Mouse (Mus musculus): ENCODE data around the gene H2al2a. TPM values are rescaled to one million over a fixed set of nuclear protein-coding genes. Genes with fewer than 3 reads are reported as not detected.
"Not testable (repeated sequence)": the region's sequence is repeated elsewhere in the genome, so short reads cannot be mapped to it uniquely, and the experiment has no call there.

H2al2a gene
- polyA plus RNA-seq, 1 experiment from 2014 or later = not detected

DNA sequence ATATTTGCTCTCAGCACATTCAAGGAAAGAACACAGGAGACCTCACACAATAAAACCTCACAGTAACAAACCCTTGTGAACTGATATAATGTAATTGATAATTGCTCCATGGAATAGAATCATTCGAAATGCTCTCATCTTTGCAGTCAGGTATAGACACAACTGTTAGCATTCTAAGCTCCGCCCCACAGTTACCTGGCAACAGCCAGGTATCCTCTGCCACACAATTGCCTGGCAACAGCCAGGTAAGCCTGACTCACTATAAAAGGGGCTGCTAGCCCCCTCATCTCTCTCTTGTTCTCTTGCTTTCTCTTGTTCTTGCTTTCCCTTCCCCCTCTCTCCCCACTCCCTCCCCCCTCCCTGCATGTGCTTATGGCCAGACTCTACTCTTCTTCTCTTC lies 28.2 kb downstream of the H2al2a start:
- Histone ChIP-seq H3K9ac (no peak overlapping the region), H3K27me3 (ENCODE audit: insufficient read depth, low read length) (no peaks in the 10 kb centered on the region), H3K36me3 (ENCODE audit: insufficient read depth) (no peaks in the 10 kb centered on the region), H3K4me1 (ENCODE audit: insufficient read depth) (no peaks in the 10 kb centered on the region), H3K27ac (ENCODE audit: low read depth) (no peak overlapping the region), H3K4me3 (ENCODE audit: low read depth, low read length) (no peak overlapping the region), H3K4me2 (no peak overlapping the region), H3K9me3 (ENCODE audit: low read depth, low read length) (no peaks in the 10 kb centered on the region)
- no peak for ATAC-seq (ENCODE audit: insufficient read depth)
- no peak for DNase-seq
- WGBS = 79% methylated on average over 2 of the region's 2 CpGs
- TF ChIP-seq CTCF (IDR thresholded peaks at IDR 0.05; ENCODE audit: low read depth) = no peak

DNA sequence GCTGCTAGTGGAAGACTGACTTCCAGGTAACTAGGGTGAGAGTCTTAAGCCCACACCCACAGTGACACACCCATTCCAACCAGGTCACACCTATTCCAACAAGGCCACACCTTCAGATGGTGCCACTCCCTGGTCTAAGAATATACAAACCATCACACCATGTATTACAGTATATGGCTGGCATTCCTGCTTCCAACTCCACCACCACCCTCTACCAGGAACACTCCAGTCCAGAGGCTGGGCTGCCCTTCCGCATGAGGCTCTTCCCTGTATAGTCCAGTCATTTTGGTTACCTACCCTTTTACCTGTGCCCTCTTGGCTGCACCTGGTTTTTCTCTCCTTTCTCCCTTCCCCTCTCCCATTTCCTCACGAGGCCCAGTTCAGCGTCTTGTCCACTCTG lies 28.7 kb downstream of the H2al2a start:
- WGBS = 74% methylated on average over 3 of the region's 3 CpGs
- not testable (repeated sequence) for H3K9me3 ChIP-seq (ENCODE audit: low read depth, low read length); H3K27ac ChIP-seq (ENCODE audit: low read depth); H3K36me3 ChIP-seq (ENCODE audit: insufficient read depth); H3K4me2 ChIP-seq; ATAC-seq (ENCODE audit: insufficient read depth); H3K4me3 ChIP-seq (ENCODE audit: low read depth, low read length); DNase-seq; H3K4me1 ChIP-seq (ENCODE audit: insufficient read depth); H3K9ac ChIP-seq; H3K27me3 ChIP-seq (ENCODE audit: insufficient read depth, low read length)

DNA sequence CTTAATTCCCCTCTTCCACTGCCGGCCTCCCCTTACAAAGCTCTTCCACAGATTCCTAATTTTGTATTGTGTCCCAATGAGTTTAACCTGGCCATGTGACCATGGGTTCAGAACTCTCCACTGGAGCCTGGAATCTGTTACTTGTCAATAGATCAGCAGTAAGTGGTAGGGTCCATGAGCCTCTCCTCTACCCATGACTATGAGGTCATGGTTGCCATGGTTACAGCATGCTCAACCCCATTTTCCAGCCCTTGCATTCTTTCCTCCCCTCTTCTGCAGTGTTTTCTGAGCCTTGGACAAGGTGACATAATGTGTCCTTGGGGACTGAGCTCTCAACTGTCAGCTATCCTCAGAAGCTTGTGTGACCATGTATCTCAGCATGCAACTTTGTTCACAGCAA lies 37.3 kb downstream of the H2al2a start:
- H3K36me3 ChIP-seq (ENCODE audit: insufficient read depth) = no peaks in the 10 kb centered on the region
- H3K27ac ChIP-seq (ENCODE audit: low read depth) = no peak overlapping the region
- H3K27me3 ChIP-seq (ENCODE audit: insufficient read depth, low read length) = no peaks in the 10 kb centered on the region
- DNase-seq (no peak), ATAC-seq (ENCODE audit: insufficient read depth) (no peak)
- no peak overlapping the region for H3K9ac ChIP-seq
- H3K9me3 ChIP-seq (ENCODE audit: low read depth, low read length) = no peaks in the 10 kb centered on the region
- H3K4me1 ChIP-seq (ENCODE audit: insufficient read depth) = no peaks in the 10 kb centered on the region
- no peak for TF ChIP-seq CTCF (IDR thresholded peaks at IDR 0.05; ENCODE audit: low read depth)
- WGBS = 85% methylated on average over 1 of the region's 1 CpGs
- no peak overlapping the region for H3K4me3 ChIP-seq (ENCODE audit: low read depth, low read length)
- H3K4me2 ChIP-seq = no peak overlapping the region

DNA sequence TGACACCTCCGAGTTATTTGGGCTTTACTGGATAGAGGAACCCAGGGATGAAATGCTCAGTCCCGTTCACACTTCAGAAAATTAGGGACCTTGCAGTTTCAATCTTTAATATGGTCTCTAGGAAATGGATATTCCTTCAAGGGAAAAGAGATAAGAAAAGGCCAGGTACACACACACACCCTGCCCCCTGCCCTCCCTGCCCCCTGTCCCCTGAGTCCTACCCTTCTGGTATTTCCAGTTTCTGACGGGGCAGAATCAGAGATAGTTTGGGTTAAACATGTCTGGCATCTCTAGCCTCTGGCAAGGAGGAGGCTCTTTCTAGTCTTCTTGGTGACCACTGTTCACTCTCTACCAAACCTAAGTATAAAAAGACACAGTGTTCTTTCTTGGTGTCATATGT lies 49.9 kb downstream of the H2al2a start:
- DNase-seq (no peak), ATAC-seq (ENCODE audit: insufficient read depth) (no peak)
- Histone ChIP-seq H3K4me2 (no peak overlapping the region), H3K27ac (ENCODE audit: low read depth) (no peak overlapping the region), H3K36me3 (ENCODE audit: insufficient read depth) (no peaks in the 10 kb centered on the region), H3K9ac (no peak overlapping the region), H3K27me3 (ENCODE audit: insufficient read depth, low read length) (no peaks in the 10 kb centered on the region), H3K4me1 (ENCODE audit: insufficient read depth) (no peaks in the 10 kb centered on the region), H3K9me3 (ENCODE audit: low read depth, low read length) (no peaks in the 10 kb centered on the region), H3K4me3 (ENCODE audit: low read depth, low read length) (no peak overlapping the region)
- no peak for TF ChIP-seq CTCF (IDR thresholded peaks at IDR 0.05; ENCODE audit: low read depth)
- WGBS = 53% methylated on average over 3 of the region's 3 CpGs

Other genes starting within 250 kb of the H2al2a start
- gene A930004D18Rik, start 40.8 kb upstream of the H2al2a start, polyA plus RNA-seq (2014; fragmentation: Nextera tagmentation; extraction: Ambion mirVana) = 8.9 and 11.4 TPM in 2 replicates
- gene Skida1, start 52.1 kb upstream of the H2al2a start, polyA plus RNA-seq (2014; fragmentation: Nextera tagmentation; extraction: Ambion mirVana) = 8.3 and 8.5 TPM in 2 replicates
- 39.1 and 46.2 TPM in 2 replicates for gene Mllt10, start 58.3 kb upstream of the H2al2a start, polyA plus RNA-seq (2014; fragmentation: Nextera tagmentation; extraction: Ambion mirVana)